Mouse (Mus musculus) stomach, postnatal 0 days (tissue): ENCODE measurements at regions not wholly inside any gene's neighbourhood (a gene's known extent, or its start where the extent isn't known, plus 50 kb on each side); places are given as distances from the start of the nearest gene placed in this dataset.

Source experiments
- ATAC-seq: fragments of 200-750 bp; cut with Nextera tagmentation; 2 replicates; pipeline ENCODE4 v1.8.0; 2017; ENCODE audit not compliant: low FRiP score, low TSS enrichment
- DNase-seq: peaks from one replicate; pipeline ENCODE4 v3.0.0-alpha.2; 2016; ENCODE audit warnings: low spot score
- H3K27ac ChIP-seq: fragments of 300-500 bp; sonication (generic); replicated peaks from 2 replicates; pipeline ENCODE4 v1.5.1; 2014; ENCODE audit warnings: mild to moderate bottlenecking, control low read depth
- H3K27me3 ChIP-seq: fragments of 300-500 bp; sonication (generic); 2 replicates; pipeline ENCODE4 v1.6.1; 2014; ENCODE audit warnings: low read length; ENCODE audit not compliant: control insufficient read depth, insufficient read depth
- H3K36me3 ChIP-seq: fragments of 300-500 bp; sonication (generic); 2 replicates; pipeline ENCODE4 v1.6.1; 2014; ENCODE audit warnings: low read length, mixed read lengths; ENCODE audit not compliant: control insufficient read depth, insufficient read depth
- H3K4me1 ChIP-seq: fragments of 300-500 bp; sonication (generic); replicated peaks from 2 replicates; pipeline ENCODE4 v1.6.1; 2014; ENCODE audit warnings: antibody characterized with exemption; ENCODE audit not compliant: control insufficient read depth, insufficient read depth
- H3K4me2 ChIP-seq: fragments of 300-500 bp; sonication (generic); replicated peaks from 2 replicates; pipeline ENCODE4 v1.6.1; 2014; ENCODE audit warnings: low read depth, mild to moderate bottlenecking, control low read depth, moderate library complexity
- H3K4me3 ChIP-seq: fragments of 300-500 bp; sonication (generic); 2 replicates; pipeline ENCODE4 v1.5.1; 2014; ENCODE audit warnings: low read depth, low read length, control low read depth
- H3K9ac ChIP-seq: fragments of 300-500 bp; sonication (generic); 2 replicates; pipeline ENCODE4 v1.6.1; 2014; ENCODE audit warnings: mild to moderate bottlenecking, low read length, control low read depth, mixed read lengths
- H3K9me3 ChIP-seq: fragments of 300-500 bp; sonication (generic); 2 replicates; pipeline ENCODE4 v1.6.1; 2016; ENCODE audit warnings: low read length; ENCODE audit not compliant: control insufficient read depth
- CTCF ChIP-seq: IDR thresholded peaks from 2 replicates; pipeline ENCODE4 v1.5.1; 2016; ENCODE audit warnings: antibody characterized with exemption, low read depth, mild to moderate bottlenecking, moderate library complexity
- EP300 ChIP-seq: optimal IDR thresholded peaks from 2 replicates; pipeline ENCODE3; 2016; ENCODE audit warnings: antibody characterized with exemption
- WGBS: fragments of 180-500 bp; shearing (Covaris S2); extraction: QIAGEN DNeasy Blood & Tissue Kit; methylation state at CpG from one replicate; pipeline ENCODE4 v1.1.7; 2014; 5-methylcytosine and 5-hydroxymethylcytosine counted together

GRCm38 (mm10) chr13:31472366-31472765 is 83.6 kb upstream of the Foxq1 start:
- H3K4me1 ChIP-seq = no peaks in the 10 kb centered on the region
- no peak overlapping the region for H3K4me2 ChIP-seq
- ATAC-seq (no peak), DNase-seq (no peak)
- no peak overlapping the region for H3K9ac ChIP-seq
- no peaks in the 10 kb centered on the region for H3K36me3 ChIP-seq
- WGBS = 78% methylated on average over 5 of the region's 5 CpGs
- H3K9me3 ChIP-seq = no peaks in the 10 kb centered on the region
- H3K27ac ChIP-seq = no peak overlapping the region
- H3K4me3 ChIP-seq = no peak overlapping the region
- H3K27me3 ChIP-seq = no peaks in the 10 kb centered on the region
- no peak for TF ChIP-seq EP300
- no peak for TF ChIP-seq CTCF

- 67% methylated on average over 4 of the region's 4 CpGs for WGBS
- no peaks in the 10 kb centered on the region for H3K27me3 ChIP-seq
- ATAC-seq (no peak), DNase-seq (no peak)
- no peaks in the 10 kb centered on the region for H3K9me3 ChIP-seq
- TF ChIP-seq CTCF = no peak
- TF ChIP-seq EP300 = no peak
- no peak overlapping the region for H3K4me2 ChIP-seq
- H3K27ac ChIP-seq = no peak overlapping the region
- no peak overlapping the region for H3K9ac ChIP-seq
- no peak overlapping the region for H3K4me3 ChIP-seq
- H3K36me3 ChIP-seq = no peaks in the 10 kb centered on the region
- no peaks in the 10 kb centered on the region for H3K4me1 ChIP-seq
These were observed 83.1 kb upstream of the Foxq1 start for GRCm38 (mm10) chr13:31472804-31473203.

- ATAC-seq (no peak), DNase-seq (no peak)
- WGBS = 79% methylated on average over 1 of the region's 1 CpGs
- H3K36me3 ChIP-seq = no peaks in the 10 kb centered on the region
- no peak overlapping the region for H3K27ac ChIP-seq
- no peak overlapping the region for H3K4me3 ChIP-seq
- no peaks in the 10 kb centered on the region for H3K4me1 ChIP-seq
- H3K4me2 ChIP-seq = no peak overlapping the region
- H3K9me3 ChIP-seq = no peaks in the 10 kb centered on the region
- TF ChIP-seq CTCF (no peak), EP300 (no peak)
- no peak overlapping the region for H3K9ac ChIP-seq
- H3K27me3 ChIP-seq = no peaks in the 10 kb centered on the region
These were observed 82.7 kb upstream of the Foxq1 start for GRCm38 (mm10) chr13:31473275-31473674.

- ATAC-seq (peak; percentile 54), DNase-seq (peak; percentile 39)
- H3K9me3 ChIP-seq = no peaks in the 10 kb centered on the region
- no peak overlapping the region for H3K27ac ChIP-seq
- H3K9ac ChIP-seq = no peak overlapping the region
- H3K4me3 ChIP-seq = no peak overlapping the region
- no peak overlapping the region for H3K4me2 ChIP-seq
- WGBS = 29% methylated on average over 3 of the region's 3 CpGs
- TF ChIP-seq CTCF = no peak
- TF ChIP-seq EP300 = no peak
- H3K4me1 ChIP-seq = no peaks in the 10 kb centered on the region
- no peaks in the 10 kb centered on the region for H3K36me3 ChIP-seq
- H3K27me3 ChIP-seq = no peaks in the 10 kb centered on the region
These were observed 80.1 kb upstream of the Foxq1 start for GRCm38 (mm10) chr13:31475845-31476244.

- TF ChIP-seq CTCF (no peak), EP300 (no peak)
- H3K27me3 ChIP-seq = no peaks in the 10 kb centered on the region
- H3K9ac ChIP-seq = no peak overlapping the region
- H3K27ac ChIP-seq = no peak overlapping the region
- ATAC-seq (no peak), DNase-seq (no peak)
- H3K4me3 ChIP-seq = no peak overlapping the region
- no peaks in the 10 kb centered on the region for H3K36me3 ChIP-seq
- no peak overlapping the region for H3K4me2 ChIP-seq
- no peaks in the 10 kb centered on the region for H3K4me1 ChIP-seq
- H3K9me3 ChIP-seq = no peaks in the 10 kb centered on the region
- 53% methylated on average over 1 of the region's 1 CpGs for WGBS
These were observed 78.6 kb upstream of the Foxq1 start for GRCm38 (mm10) chr13:31477171-31477867.

GRCm38 (mm10) chr13:31481105-31481844 is 74.7 kb upstream of the Foxq1 start:
- no peak for DNase-seq
- no peak for ATAC-seq
- WGBS = 62% methylated on average over 7 of the region's 7 CpGs

More at GRCm38 (mm10) chr13:31481105-31481844, 74.7 kb upstream of the Foxq1 start:
- Histone ChIP-seq H3K27me3 (no peaks in the 10 kb centered on the region), H3K4me2 (no peak overlapping the region), H3K4me3 (no peak overlapping the region), H3K9ac (no peak overlapping the region), H3K36me3 (no peaks in the 10 kb centered on the region), H3K27ac (no peak overlapping the region), H3K9me3 (no peaks in the 10 kb centered on the region), H3K4me1 (no peaks in the 10 kb centered on the region)
- TF ChIP-seq EP300 (no peak), CTCF (no peak)
